Mouse (Mus musculus) lung, postnatal 0 days (tissue): ENCODE data around the gene Dnhd1.

Experiments used
- CTCF ChIP-seq: IDR thresholded peaks from 2 replicates; pipeline ENCODE4 v1.5.1; 2016; ENCODE audit warnings: antibody characterized with exemption, mild to moderate bottlenecking
- EP300 ChIP-seq: IDR thresholded peaks from 2 replicates; pipeline ENCODE4 v1.6.1; 2016; ENCODE audit warnings: antibody characterized with exemption, mild to moderate bottlenecking, control low read depth

DNA sequence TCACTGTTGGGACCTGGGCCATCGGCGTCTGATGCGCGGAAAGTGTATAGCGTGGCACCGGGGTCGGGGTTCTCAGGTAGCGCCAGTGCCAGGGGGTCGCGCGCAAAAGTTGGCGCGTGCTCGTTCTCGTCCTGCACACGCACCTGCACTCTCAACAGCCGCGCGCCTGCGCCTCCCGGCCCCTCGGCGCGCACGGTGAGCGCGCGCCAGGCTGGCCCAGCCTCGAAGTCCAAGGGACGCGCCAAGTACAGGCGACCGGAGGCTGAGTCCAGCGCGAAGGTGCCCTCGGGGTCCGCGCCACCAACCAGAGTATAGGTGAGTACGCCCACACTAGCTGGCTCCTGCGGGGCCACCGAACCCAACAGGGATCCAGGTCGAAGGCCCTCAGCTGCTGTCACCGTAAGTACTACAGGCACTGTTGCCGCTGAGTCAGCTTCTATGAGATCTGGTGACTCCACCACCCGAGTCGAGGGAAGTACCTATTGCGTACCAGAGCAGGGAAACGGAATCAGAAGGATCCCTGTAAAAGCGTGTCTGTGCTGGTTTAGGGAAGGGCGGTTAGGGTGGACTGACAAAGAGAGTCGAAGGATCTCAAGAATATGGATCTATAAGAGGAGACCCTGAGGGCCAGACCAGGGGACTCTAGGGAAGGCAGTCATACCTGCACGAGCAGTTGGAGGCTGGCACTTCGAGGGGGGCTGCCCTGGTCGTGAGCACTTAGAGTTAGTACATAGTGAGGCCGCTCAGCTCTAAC lies 112.1 kb downstream of the Dnhd1 start:
- no peak for TF ChIP-seq CTCF
- TF ChIP-seq EP300: no peak
